Mouse (Mus musculus) layer of hippocampus, adult 8-10 months (tissue): ENCODE measurements around the gene Tenm4. TPM values are rescaled to one million over a fixed set of nuclear protein-coding genes. Genes with fewer than 3 reads are reported as not detected.

ENCODE experiments used
- DNase-seq, 2 experiments: peaks; one replicate each; pipeline ENCODE4 v3.0.0; 2022; ENCODE audit warnings: low spot score in 2 of 2
- total RNA-seq, 4 experiments: library from RNA; stranded (reverse); gene quantifications; 2 replicates each; pipeline ENCODE4 v1.2.4; 2022

Gene Tenm4
- total RNA-seq, 4 experiments from 2014 or later = 128 to 134 (median 132) TPM

DNA sequence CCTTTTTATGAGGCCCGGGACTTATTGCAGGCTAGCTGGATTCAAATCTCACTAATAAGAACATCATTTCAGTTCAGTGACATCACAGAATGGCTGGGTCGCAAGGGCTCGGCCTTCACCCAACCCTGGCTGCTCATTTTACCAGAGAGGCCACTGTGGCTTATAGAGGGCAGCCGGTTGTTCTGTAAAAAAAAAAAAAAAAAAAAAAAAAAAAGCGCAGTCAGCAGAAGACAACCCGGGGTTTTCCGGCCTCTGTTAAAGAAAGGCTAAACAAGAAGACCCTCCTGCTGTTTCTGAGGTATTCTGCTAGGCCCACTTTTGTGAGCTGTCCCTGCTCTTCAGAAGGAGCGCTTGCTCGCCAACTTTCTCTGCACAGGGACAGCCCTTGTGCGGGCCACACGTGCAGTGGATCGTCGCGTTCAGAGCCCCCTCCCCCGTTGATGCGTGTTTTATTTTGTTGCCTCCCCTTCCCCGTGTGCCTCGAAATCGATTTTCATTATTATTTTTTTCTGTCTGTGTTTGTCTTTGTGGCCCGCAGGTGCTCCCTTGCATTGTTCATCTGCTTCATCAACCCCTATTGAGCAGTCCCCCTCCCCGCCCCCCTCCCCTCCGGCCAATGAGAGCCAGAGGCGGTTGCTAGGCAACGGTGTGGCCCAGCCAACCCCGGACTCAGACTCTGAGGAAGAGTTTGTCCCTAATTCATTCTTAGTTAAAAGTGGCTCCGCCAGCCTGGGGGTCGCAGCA lies 472.6 kb downstream of the Tenm4 start:
- DNase-seq = no peak

DNA sequence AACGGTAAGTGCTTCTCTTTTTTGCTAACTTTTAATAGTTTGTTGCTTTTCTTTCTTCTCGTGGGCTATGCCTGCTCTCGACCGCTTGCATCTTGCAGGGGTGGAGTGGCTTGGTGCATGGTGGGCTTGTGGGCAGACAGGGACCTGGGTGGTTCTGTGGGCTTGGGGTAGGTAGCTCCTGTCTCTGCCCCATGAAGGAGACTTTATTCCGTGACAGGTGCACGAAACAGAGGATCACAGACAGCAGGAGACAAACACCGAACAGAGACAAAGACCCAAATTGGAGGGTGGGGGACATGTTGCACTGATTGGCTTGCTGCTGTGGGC lies 473.1 kb downstream of the Tenm4 start:
- DNase-seq = no peak

- no peak for DNase-seq
Observed at GRCm38 (mm10) chr7:96647657-96648056, 476.6 kb downstream of the Tenm4 start.

DNA sequence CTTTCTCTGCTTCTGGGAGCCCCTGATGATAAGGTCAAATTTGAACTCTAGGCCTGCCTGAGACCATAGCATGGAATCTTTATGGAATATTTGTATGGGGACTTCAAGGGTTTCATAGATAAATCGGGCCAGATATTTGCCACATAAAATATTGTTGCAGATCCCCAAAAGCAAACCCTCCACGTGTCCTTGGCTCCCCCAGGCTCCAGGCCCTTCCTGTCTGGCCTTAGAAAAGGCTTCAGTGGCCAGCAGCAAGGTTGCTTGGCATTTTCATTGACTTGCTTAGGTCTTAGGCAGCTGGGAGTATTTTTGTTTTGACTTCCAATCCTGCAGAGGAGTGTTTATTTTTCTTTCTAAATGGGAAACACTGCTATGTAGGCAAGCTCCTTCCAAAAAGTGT lies 477.6 kb downstream of the Tenm4 start:
- no peak for DNase-seq

DNA sequence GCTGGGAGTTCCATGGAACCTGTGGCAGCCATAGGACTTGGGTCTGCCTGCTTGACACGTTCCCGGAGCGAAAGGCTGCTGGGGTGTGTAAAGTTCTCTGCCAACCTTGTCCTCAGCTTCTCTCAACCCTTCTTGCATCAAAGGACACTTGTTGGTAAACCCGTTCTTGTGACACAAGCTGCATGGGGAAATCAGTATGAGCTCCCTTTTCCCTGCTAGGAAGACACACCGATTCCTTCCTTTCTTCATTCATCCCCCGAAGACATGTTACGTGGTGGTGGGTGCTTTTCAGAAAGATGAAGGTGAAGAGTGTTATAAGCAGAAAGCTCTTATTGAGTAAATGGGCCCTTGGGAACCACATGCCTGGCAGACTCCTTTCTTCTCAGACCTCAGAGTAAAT lies 478.1 kb downstream of the Tenm4 start:
- no peak for DNase-seq

- DNase-seq = no peak
Observed at GRCm38 (mm10) chr7:96650435-96650834, 479.4 kb downstream of the Tenm4 start.

DNA sequence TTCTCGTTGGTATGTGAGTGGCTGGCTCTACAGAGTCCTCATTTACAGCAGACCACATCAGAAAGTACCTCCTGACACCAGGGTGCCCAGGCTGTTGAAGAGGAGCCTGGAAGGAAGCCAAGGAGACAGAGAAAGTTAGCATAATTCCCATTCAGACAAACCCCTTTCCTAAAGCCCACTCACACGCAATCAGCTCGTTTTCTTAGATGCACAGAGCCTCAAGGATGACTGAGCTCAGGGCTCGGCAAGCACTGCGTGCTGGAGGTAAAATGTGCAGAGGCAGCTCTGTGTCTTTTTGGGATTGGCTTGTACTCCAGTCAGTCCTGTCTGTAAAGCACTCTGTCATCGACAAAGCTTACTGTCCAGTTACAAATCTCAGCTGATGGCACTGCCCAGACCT lies 480.0 kb downstream of the Tenm4 start:
- no peak for DNase-seq

DNA sequence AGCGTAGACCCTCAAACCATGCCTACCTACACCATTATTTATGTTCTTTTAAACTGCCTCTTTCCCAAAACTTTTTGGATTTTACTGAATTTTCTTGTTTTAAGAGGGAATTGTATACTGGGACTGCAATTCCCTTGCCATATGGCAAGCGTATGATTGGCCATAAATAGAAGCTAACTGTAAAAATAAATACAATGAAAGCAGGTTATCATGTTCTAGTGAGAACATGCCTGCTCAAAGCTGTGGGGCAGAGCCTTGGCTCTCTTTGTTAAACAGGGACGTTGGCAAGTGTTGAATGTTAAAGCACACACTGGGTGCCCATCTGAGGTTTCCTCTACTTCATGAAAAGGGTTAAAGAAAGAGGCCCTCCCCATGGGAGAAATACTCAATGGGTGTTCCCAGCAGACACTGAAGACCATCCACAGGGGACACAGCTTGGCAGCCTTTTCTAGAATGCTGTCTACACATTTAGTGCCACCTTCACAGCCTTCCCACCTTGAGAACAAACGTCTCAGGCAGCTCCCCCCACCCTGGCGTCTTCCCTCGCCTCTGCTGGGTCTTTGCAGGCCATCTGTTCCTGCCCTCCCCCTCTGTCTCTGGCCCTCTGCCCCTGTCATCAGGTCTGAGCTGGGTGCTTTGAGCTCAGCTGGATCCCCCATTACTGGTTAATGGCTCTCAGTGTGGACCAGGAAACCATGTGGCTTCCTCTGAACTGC lies 480.7 kb downstream of the Tenm4 start:
- no peak for DNase-seq

- DNase-seq = no peak
Observed at GRCm38 (mm10) chr7:96652844-96653243, 481.8 kb downstream of the Tenm4 start.

- DNase-seq = no peak
Observed at GRCm38 (mm10) chr7:96654206-96654605, 483.2 kb downstream of the Tenm4 start.

DNA sequence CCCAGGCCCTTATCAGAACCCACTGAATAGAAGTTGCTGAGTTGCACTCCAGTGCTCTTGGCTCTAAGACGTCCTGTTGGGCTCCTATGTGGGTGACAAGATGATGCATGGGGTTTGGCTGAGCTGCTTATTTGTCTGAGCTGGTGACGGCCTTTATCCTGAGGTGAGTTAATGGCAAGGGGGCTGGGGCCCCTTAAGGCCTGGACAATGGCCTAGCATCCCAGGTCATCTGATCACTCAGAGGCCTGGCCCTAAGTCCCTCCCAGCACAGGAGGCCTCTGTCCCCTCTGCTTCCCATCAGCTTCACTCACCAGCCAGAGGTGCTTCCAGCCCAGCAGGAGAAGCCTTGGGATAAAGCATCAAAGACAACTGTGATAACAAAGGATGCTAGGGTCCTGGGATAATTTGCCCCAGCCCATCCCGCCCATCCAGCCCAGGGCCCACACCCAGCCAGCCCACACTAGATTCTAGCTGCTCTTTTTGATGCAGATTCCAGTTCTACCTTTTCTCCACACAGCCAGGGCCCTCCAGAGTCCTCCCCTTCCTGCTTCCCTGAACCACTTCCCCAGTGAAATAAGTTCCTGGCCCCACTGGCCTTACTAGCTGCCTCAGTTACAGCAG lies 484.2 kb downstream of the Tenm4 start:
- DNase-seq = no peak

DNA sequence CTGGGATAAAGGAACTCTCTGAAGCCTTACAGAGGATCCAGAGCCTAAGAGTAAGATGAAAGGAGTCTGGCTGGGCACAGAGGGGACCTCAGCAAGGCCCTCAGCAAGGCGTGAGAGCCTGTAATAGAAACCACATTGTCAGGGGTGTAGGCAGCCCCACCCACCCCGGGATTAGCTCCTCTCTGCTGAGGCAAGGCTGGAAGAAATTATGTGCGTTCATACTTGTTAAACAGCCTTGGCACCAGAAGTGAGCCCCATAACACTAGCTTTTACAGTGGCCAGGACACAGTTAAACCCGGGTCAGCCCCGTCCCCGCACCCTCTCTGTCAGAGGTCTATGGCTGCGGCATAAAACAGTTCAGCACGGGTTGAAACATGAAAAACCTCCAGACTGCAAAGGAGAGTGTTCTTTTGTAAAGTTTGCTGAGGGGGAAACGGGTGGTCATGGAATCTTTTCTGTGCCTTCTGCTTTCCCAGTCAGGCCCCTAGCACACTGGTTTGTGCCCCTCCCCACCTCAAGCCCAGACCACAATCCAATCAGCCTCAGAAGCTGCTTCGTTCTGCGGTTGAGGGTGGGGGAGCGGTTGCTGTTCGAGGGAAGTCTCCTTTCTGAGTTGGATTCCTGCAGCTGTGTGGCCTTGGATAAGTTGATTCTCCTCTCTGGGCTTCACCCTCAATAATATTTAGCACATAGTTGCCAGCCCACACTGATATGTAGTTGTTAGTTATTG lies 486.2 kb downstream of the Tenm4 start:
- no peak for DNase-seq

DNA sequence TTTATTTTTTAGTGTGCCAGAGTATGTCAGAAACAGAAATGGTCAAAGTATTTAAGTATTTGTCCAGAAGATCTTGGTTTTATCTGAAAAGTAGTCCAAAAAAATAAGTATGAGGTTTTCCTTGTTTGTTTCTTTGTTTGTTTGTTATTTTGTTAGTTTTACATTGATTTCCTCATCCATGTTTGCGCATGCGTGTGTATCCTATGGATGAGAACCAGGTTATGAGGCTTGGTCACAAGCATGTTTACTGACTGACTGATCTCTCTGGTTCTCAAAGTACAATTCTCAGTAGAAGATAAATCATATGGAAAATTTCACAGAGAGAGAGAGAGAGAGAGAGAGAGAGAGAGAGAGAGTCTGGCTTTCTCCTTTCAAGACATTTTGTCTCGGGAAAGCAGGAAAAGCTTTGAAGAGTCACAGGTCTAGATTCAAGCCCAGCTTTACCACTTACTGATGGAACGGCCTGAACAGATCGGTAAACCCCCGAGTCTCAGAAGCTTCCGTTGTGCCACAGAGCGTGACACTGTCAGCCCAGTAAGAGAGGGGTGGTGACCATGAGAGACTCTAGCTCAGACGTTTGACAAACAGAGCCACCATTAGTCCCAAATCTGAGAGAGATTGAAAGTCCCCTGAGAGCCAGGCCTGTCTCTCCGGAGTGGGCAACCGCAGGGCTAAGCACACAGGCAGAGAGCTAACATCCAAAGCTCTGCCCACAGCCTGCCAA lies 487.0 kb downstream of the Tenm4 start:
- no peak for DNase-seq

- DNase-seq = no peak
Observed at GRCm38 (mm10) chr7:96660907-96661306, 489.9 kb downstream of the Tenm4 start.

DNA sequence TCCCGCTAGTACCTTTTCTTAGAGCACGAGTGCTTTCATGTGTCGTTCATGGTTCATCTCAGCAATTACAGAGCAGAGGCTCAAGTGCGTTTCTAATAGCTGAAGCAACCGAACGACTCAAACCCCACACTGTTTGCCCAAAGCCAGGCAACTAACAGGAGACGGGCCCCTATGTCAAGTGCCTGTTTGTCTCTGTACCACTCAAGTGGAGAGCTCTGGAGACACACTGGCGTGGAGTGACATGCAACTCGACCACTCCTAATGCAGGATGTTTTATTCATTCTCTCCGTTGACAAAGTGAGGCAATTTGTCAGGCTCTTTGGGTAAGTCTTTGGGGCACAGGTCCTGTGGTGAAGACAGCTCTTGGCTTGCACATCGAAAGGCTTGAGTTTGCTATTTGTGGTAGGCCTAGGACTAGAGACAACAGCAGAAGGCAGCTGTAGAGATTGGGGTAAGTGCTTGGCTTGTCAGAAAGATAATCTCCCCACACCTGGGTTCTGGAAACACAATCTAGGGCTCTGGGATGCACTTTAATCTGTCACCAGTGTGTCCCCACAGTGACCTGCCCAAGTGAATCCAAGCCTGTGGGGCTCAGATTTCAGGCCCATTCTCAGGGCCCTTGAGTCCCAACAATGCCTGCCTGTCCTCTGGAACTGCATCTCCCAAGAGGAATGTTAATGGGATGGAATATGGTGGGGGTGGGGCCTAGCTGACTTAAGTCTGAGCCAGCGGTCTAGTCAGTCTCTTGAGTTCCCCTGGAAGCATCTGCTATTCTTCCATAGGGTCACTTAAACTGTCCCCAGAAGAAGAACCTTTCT lies 490.5 kb downstream of the Tenm4 start:
- DNase-seq = no peak

GRCm38 (mm10) chr7:96663336-96663735 lies 492.3 kb downstream of the Tenm4 start:
- DNase-seq = no peak

DNA sequence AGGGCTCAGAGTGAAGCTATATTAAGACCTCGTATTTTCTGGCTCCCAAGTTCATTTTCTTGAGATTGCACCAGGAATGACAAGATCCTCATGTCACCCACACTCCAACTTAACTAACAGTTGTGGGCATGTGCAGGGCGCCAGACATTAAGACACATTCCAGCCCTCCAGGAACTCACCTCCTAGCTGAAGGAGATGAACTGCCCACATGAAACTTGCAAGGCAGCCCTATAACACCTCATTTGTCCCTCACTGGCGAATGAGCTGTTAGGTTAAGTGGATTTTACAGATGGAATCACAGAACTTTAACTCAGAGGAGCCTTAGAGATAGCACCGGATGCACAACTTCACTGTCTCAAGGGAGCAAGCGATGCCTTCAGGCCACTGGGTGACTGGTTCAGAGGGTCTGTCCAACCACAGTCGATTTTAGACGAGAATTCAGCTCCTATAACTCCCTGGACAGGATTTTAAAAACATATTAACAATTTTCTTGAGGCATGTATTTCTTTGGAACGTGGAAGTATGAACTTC lies 495.4 kb downstream of the Tenm4 start:
- DNase-seq = no peak

DNA sequence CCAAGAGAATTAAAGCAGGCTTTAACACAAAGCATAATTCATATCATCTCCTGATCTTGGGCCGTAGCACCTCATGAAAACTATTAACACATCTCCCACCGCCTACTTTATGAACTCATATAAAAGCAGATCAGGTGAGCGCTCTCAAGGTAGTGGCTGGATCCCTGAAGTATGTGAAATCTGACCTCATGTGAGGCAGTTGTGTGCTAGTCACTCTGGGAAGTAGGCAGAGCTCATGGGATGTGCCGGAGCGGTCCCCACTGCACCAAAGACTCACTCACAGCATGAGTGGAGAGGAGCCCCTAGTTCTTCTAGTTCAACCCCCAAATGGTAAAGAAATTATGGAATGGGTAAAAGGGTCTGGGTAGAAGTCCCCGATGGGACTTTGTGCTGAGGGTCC lies 496.6 kb downstream of the Tenm4 start:
- DNase-seq = no peak

- DNase-seq = no peak
Observed at GRCm38 (mm10) chr7:96670095-96670494, 499.0 kb downstream of the Tenm4 start.

GRCm38 (mm10) chr7:96672322-96672914 lies 501.4 kb downstream of the Tenm4 start:
- DNase-seq = no peak
